Mouse (Mus musculus) midbrain, embryonic 16.5 days (tissue): ENCODE measurements at regions not wholly inside any gene's neighbourhood (a gene's known extent, or its start where the extent isn't known, plus 50 kb on each side); places are given as distances from the start of the nearest gene placed in this dataset.
A peak's percentile ranks its signal among the peaks of the same experiment; 100 is the strongest.

Experiments
- ATAC-seq: fragments of 200-750 bp; cut with Nextera tagmentation; 2 replicates; pipeline ENCODE4 v1.8.0; 2017; ENCODE audit warnings: moderate TSS enrichment
- H3K27ac ChIP-seq: fragments of 300-500 bp; sonication (generic); 2 replicates; pipeline ENCODE4 v1.5.1; 2014; ENCODE audit warnings: mild to moderate bottlenecking, low read length, mixed read lengths
- H3K27me3 ChIP-seq: fragments of 300-500 bp; sonication (generic); 2 replicates; pipeline ENCODE4 v1.6.1; 2014; ENCODE audit warnings: low read depth, low read length, mixed read lengths; ENCODE audit not compliant: control insufficient read depth, insufficient read depth
- H3K36me3 ChIP-seq: fragments of 300-500 bp; sonication (generic); 2 replicates; pipeline ENCODE4 v1.6.1; 2014; ENCODE audit warnings: mild to moderate bottlenecking, low read length, moderate library complexity, mixed read lengths; ENCODE audit not compliant: control insufficient read depth, insufficient read depth
- H3K4me1 ChIP-seq: fragments of 300-500 bp; sonication (generic); 2 replicates; pipeline ENCODE4 v1.6.1; 2014; ENCODE audit warnings: mild to moderate bottlenecking, low read length, mixed read lengths; ENCODE audit not compliant: control insufficient read depth, insufficient read depth
- H3K4me2 ChIP-seq: fragments of 300-500 bp; sonication (generic); 2 replicates; pipeline ENCODE4 v1.6.1; 2014; ENCODE audit warnings: mild to moderate bottlenecking, low read length, mixed read lengths
- H3K4me3 ChIP-seq: fragments of 300-500 bp; sonication (generic); 2 replicates; pipeline ENCODE4 v1.5.1; 2014; ENCODE audit warnings: low read depth, mild to moderate bottlenecking, low read length, moderate library complexity, mixed read lengths
- H3K9ac ChIP-seq: fragments of 300-500 bp; sonication (generic); 2 replicates; pipeline ENCODE4 v1.6.1; 2014; ENCODE audit warnings: low read depth, low read length, mixed read lengths
- H3K9me3 ChIP-seq: fragments of 300-500 bp; sonication (generic); replicated peaks from 2 replicates; pipeline ENCODE4 v1.6.1; 2014; ENCODE audit warnings: mild to moderate bottlenecking, low read length, mixed read lengths; ENCODE audit not compliant: control insufficient read depth, poor library complexity, severe bottlenecking
- WGBS: fragments of 180-500 bp; shearing (Covaris S2); extraction: QIAGEN DNeasy Blood & Tissue Kit; methylation state at CpG from one replicate; pipeline ENCODE4 v1.1.7; 2014; 5-methylcytosine and 5-hydroxymethylcytosine counted together

- H3K27ac ChIP-seq: peak overlapping the region; percentile 89; the same call in 1 of the 2 replicates
- peak overlapping the region; percentile 91 for H3K4me2 ChIP-seq
- 0 out of 2 replicates have a peak, but pooled peaks cover 8% of the 10 kb centered on the region for H3K27me3 ChIP-seq
- peak overlapping the region; percentile 79; the same call in 1 of the 2 replicates for H3K9ac ChIP-seq
- H3K4me1 ChIP-seq: peaks cover 11% of the 10 kb centered on the region; the same call in 1 of the 2 replicates
- no peaks in the 10 kb centered on the region for H3K9me3 ChIP-seq
- WGBS: 20% methylated on average over 11 of the region's 11 CpGs
- peak; percentile 7; the same call in 1 of the 2 replicates for ATAC-seq
- H3K4me3 ChIP-seq: peak overlapping the region; percentile 57
- H3K36me3 ChIP-seq: no peaks in the 10 kb centered on the region
Measured at GRCm38 (mm10) chr16:25058051-25058747, 228.4 kb upstream of the Tprg start.

DNA sequence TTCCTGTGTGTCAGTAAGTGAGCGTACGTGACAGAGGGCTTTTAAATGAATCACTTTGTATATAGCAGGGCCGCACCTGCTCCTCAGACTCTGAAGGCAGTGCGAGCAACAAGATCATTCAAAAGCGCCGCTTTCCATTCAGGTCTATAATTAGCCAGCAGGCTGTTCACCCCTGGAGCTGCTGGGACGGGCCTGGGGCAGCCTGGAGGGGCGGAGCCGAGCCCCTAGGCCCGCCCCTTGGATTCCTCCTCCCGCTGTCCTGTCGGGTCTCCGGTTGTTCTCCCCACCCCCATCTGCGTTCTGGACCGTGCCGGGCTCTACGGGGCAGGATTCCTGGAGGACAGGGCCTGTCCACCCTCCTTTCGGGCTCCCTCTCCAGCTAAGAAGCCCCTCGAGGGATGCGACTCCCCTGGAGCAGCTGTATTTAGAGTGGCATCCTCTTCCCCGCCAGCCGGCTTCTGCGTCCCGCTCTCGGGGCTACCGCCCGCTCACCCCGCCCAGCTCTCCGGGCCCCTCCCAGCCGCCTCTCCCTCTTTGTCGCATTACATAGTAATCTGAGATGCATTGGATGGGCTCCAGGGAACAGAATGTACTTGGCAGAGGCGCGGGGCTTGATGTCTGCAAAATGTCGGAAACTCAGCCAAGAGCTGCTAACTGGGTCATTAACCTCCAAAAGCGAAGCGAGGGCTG lies 227.7 kb upstream of the Tprg start:
- under 1% methylated on average over 36 of the region's 36 CpGs for WGBS
- peak overlapping the region; percentile 57 for H3K4me3 ChIP-seq
- 0 out of 2 replicates have a peak, but pooled peaks cover 8% of the 10 kb centered on the region for H3K27me3 ChIP-seq
- H3K27ac ChIP-seq: peak overlapping the region; percentile 89
- H3K9me3 ChIP-seq: no peaks in the 10 kb centered on the region
- peak overlapping the region; percentile 79 for H3K9ac ChIP-seq
- no peaks in the 10 kb centered on the region for H3K36me3 ChIP-seq
- peaks cover 11% of the 10 kb centered on the region; the same call in 1 of the 2 replicates for H3K4me1 ChIP-seq
- peak; percentile 93 for ATAC-seq
- peak overlapping the region; percentile 91 for H3K4me2 ChIP-seq

DNA sequence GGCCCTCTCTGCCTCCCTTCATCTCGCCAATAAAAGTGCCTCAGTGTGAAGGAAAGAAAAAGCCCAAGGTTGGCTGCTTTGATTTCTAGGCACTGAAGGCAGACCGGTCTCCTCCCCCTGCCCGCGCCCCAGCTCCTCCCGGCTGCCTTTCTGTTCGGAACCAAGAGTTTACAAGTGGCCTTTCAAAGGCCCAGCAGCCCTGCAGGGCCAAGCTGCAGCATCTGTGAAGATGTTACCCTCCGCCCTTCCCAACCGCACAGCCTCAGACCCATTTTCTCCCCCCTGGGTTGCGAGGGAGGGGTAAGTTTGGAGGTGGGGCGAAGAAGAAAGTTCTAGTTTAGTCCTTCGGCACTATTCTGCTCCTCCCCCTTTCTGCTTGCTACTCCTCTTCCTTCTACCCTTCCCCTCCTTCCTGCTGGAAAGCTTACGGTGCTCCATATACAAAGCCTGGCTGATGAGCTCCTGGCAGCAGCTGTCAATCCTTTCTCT lies 227.1 kb upstream of the Tprg start:
- Histone ChIP-seq H3K4me3 (peak overlapping the region; percentile 57), H3K27me3 (0 out of 2 replicates have a peak, but pooled peaks cover 8% of the 10 kb centered on the region)
- WGBS: under 1% methylated on average over 12 of the region's 12 CpGs

GRCm38 (mm10) chr16:25060266-25060665 lies 226.4 kb upstream of the Tprg start:
- 0 out of 2 replicates have a peak overlapping the region, but pooled peaks have one; percentile 89 for H3K27ac ChIP-seq
- no peak for ATAC-seq
- 85% methylated on average over 8 of the region's 8 CpGs for WGBS

More for the DNA sequence above, 227.1 kb upstream of the Tprg start:
- Histone ChIP-seq H3K36me3 (no peaks in the 10 kb centered on the region), H3K4me1 (peaks cover 11% of the 10 kb centered on the region; the same call in 1 of the 2 replicates), H3K4me2 (peak overlapping the region; percentile 91), H3K9me3 (no peaks in the 10 kb centered on the region), H3K27ac (peak overlapping the region; percentile 89), H3K9ac (peak overlapping the region; percentile 79)
- ATAC-seq: peak; percentile 57

GRCm38 (mm10) chr16:25061631-25062030 lies 225.0 kb upstream of the Tprg start:
- 0 out of 2 replicates have a peak, but pooled peaks cover 8% of the 10 kb centered on the region for H3K27me3 ChIP-seq
- no peaks in the 10 kb centered on the region for H3K9me3 ChIP-seq
- peaks cover 11% of the 10 kb centered on the region; the same call in 1 of the 2 replicates for H3K4me1 ChIP-seq
- H3K36me3 ChIP-seq: no peaks in the 10 kb centered on the region
- no peak for ATAC-seq
- no peak overlapping the region for H3K9ac ChIP-seq
- WGBS: 83% methylated on average over 4 of the region's 4 CpGs
- H3K4me3 ChIP-seq: no peak overlapping the region
- H3K4me2 ChIP-seq: no peak overlapping the region
- no peak overlapping the region for H3K27ac ChIP-seq

More at GRCm38 (mm10) chr16:25060266-25060665, 226.4 kb upstream of the Tprg start:
- Histone ChIP-seq H3K9me3 (no peaks in the 10 kb centered on the region), H3K4me3 (no peak overlapping the region), H3K4me2 (no peak overlapping the region), H3K27me3 (0 out of 2 replicates have a peak, but pooled peaks cover 8% of the 10 kb centered on the region), H3K36me3 (no peaks in the 10 kb centered on the region), H3K4me1 (peaks cover 11% of the 10 kb centered on the region; the same call in 1 of the 2 replicates), H3K9ac (no peak overlapping the region)

- Histone ChIP-seq H3K4me1 (peaks cover 8% of the 10 kb centered on the region; the same call in 1 of the 2 replicates), H3K4me2 (no peak overlapping the region), H3K9ac (no peak overlapping the region)
Measured at GRCm38 (mm10) chr16:25063981-25064380, 222.6 kb upstream of the Tprg start.

GRCm38 (mm10) chr16:25064538-25064937 lies 222.1 kb upstream of the Tprg start:
- H3K27me3 ChIP-seq: 0 out of 2 replicates have a peak, but pooled peaks cover 8% of the 10 kb centered on the region
- H3K4me3 ChIP-seq: no peak overlapping the region
- no peaks in the 10 kb centered on the region for H3K36me3 ChIP-seq
- WGBS: 15% methylated on average over 4 of the region's 4 CpGs
- H3K4me2 ChIP-seq: no peak overlapping the region
- no peak overlapping the region for H3K27ac ChIP-seq
- no peaks in the 10 kb centered on the region for H3K9me3 ChIP-seq
- H3K9ac ChIP-seq: no peak overlapping the region
- H3K4me1 ChIP-seq: peaks cover 5% of the 10 kb centered on the region; the same call in 1 of the 2 replicates
- peak; percentile 44; the same call in 1 of the 2 replicates for ATAC-seq

More at GRCm38 (mm10) chr16:25063981-25064380, 222.6 kb upstream of the Tprg start:
- H3K36me3 ChIP-seq: no peaks in the 10 kb centered on the region
- no peak overlapping the region for H3K4me3 ChIP-seq
- no peaks in the 10 kb centered on the region for H3K9me3 ChIP-seq
- H3K27ac ChIP-seq: no peak overlapping the region
- 0 out of 2 replicates have a peak, but pooled peaks cover 8% of the 10 kb centered on the region for H3K27me3 ChIP-seq
- no peak for ATAC-seq

- Histone ChIP-seq H3K4me1 (no peaks in the 10 kb centered on the region), H3K9me3 (no peaks in the 10 kb centered on the region), H3K36me3 (no peaks in the 10 kb centered on the region), H3K4me2 (no peak overlapping the region), H3K4me3 (no peak overlapping the region), H3K9ac (no peak overlapping the region), H3K27me3 (0 out of 2 replicates have a peak, but pooled peaks cover 4% of the 10 kb centered on the region), H3K27ac (no peak overlapping the region)
- 83% methylated on average over 7 of the region's 7 CpGs for WGBS
- no peak for ATAC-seq
Measured at GRCm38 (mm10) chr16:25066822-25067221, 219.8 kb upstream of the Tprg start.
